Mouse (Mus musculus) CH12.LX (cell line): ENCODE measurements around the gene Mettl27. TPM values are rescaled to one million over a fixed set of nuclear protein-coding genes. Genes with fewer than 3 reads are reported as not detected.

Experiments used
- DNase-seq: peaks from one replicate; pipeline ENCODE4 v3.0.0-alpha.2; 2013; ENCODE audit errors: extremely low read depth
- H3K27ac ChIP-seq: 2 replicates; pipeline ENCODE4 v1.5.1; 2012; ENCODE audit warnings: low read depth, mild to moderate bottlenecking, control low read depth, moderate library complexity; ENCODE audit not compliant: insufficient read depth
- H3K27me3 ChIP-seq: replicated peaks from 2 replicates; pipeline ENCODE3; 2012; ENCODE audit warnings: inconsistent platforms
- H3K36me3 ChIP-seq, 2 experiments: replicated peaks in 1 of 2; 2 replicates each; pipeline versions ENCODE3 to v1.6.1; 2012; ENCODE audit warnings: inconsistent platforms in 1 of 2, low read length in 1 of 2, mild to moderate bottlenecking in 1 of 2, mixed read lengths in 1 of 2, moderate library complexity in 1 of 2; ENCODE audit not compliant: control insufficient read depth in 1 of 2, insufficient read depth in 1 of 2
- H3K4me1 ChIP-seq, 2 experiments: 2 replicates each; pipeline ENCODE4 v1.6.1; 2012; ENCODE audit warnings: inconsistent platforms in 1 of 2, moderate library complexity in 1 of 2; ENCODE audit not compliant: insufficient read depth in 2 of 2, control insufficient read depth in 1 of 2
- H3K4me2 ChIP-seq: 2 replicates; pipeline ENCODE4 v1.6.1; 2012; ENCODE audit warnings: low read depth, mild to moderate bottlenecking, control low read depth; ENCODE audit not compliant: poor library complexity, insufficient read depth, severe bottlenecking
- H3K4me3 ChIP-seq, 3 experiments: fragments of 150-350 bp in 1 of 3; sonication (generic) in 1 of 3; replicated peaks in 1 of 3; 2 replicates each; pipeline versions ENCODE3 to v1.5.1; 2011 to 2012; ENCODE audit warnings: low read depth in 2 of 3, low read length in 2 of 3, mild to moderate bottlenecking in 2 of 3, moderate library complexity in 2 of 3, control low read depth in 1 of 3, improper control_type of control experiment in 1 of 3, inconsistent platforms in 1 of 3, mixed read lengths in 1 of 3; ENCODE audit not compliant: poor library complexity in 1 of 3
- H3K79me2 ChIP-seq: replicated peaks from 2 replicates; pipeline ENCODE4 v1.6.1; 2012; ENCODE audit warnings: mild to moderate bottlenecking, moderate library complexity; ENCODE audit not compliant: control insufficient read depth, poor library complexity, insufficient read depth, severe bottlenecking; ENCODE audit errors: extremely low read depth
- H3K9ac ChIP-seq: 2 replicates; pipeline ENCODE4 v1.6.1; 2012; ENCODE audit warnings: low read depth, mild to moderate bottlenecking, control low read depth, moderate library complexity; ENCODE audit not compliant: insufficient read depth
- H3K9me3 ChIP-seq: replicated peaks from 2 replicates; pipeline ENCODE3; 2012; ENCODE audit warnings: low read length, inconsistent platforms, mixed read lengths
- CHD1 ChIP-seq: IDR thresholded peaks from 2 replicates; pipeline ENCODE4 v1.6.1; 2012; ENCODE audit warnings: low read depth, low read length, improper control_type of control experiment, inconsistent platforms
- CHD2 ChIP-seq: IDR thresholded peaks from 2 replicates; pipeline ENCODE4 v1.6.1; 2011; ENCODE audit warnings: low read length, improper control_type of control experiment
- CTCF ChIP-seq, 2 experiments: IDR thresholded peaks in 1 of 2; conservative IDR thresholded peaks in 1 of 2; 2 replicates each; pipeline ENCODE4 v1.5.1; 2011 to 2012; ENCODE audit warnings: low read depth in 2 of 2, low read length in 2 of 2, improper control_type of control experiment in 1 of 2, inconsistent platforms in 1 of 2, mild to moderate bottlenecking in 1 of 2, moderate library complexity in 1 of 2
- E2F4 ChIP-seq: IDR thresholded peaks from 2 replicates; pipeline ENCODE4 v1.6.1; 2011; ENCODE audit warnings: low read depth, low read length, improper control_type of control experiment; ENCODE audit not compliant: insufficient replicate concordance
- EP300 ChIP-seq: IDR thresholded peaks from 2 replicates; pipeline ENCODE4 v1.6.1; 2011; ENCODE audit warnings: low read length, improper control_type of control experiment
- ETS1 ChIP-seq: conservative IDR thresholded peaks from 2 replicates; pipeline ENCODE4 v1.6.1; 2012; ENCODE audit warnings: low read depth, mild to moderate bottlenecking, inconsistent platforms, low read length, improper control_type of control experiment, moderate library complexity
- GABPA ChIP-seq: IDR thresholded peaks from 2 replicates; pipeline ENCODE4 v1.6.1; 2012; ENCODE audit warnings: low read depth, low read length, improper control_type of control experiment, inconsistent platforms; ENCODE audit not compliant: insufficient replicate concordance
- HCFC1 ChIP-seq: IDR thresholded peaks from 2 replicates; pipeline ENCODE4 v1.6.1; 2012; ENCODE audit warnings: low read depth, mild to moderate bottlenecking, inconsistent platforms, low read length, improper control_type of control experiment
- IRF4 ChIP-seq: IDR thresholded peaks from 2 replicates; pipeline ENCODE4 v1.6.1; 2014; ENCODE audit warnings: low read depth, mild to moderate bottlenecking, inconsistent platforms, low read length, improper control_type of control experiment
- JUN ChIP-seq: IDR thresholded peaks from 2 replicates; pipeline ENCODE4 v1.6.1; 2011; ENCODE audit warnings: low read depth, mild to moderate bottlenecking, low read length, improper control_type of control experiment, moderate library complexity; ENCODE audit not compliant: insufficient read depth
- JUND ChIP-seq: conservative IDR thresholded peaks from 2 replicates; pipeline ENCODE4 v1.6.1; 2011; ENCODE audit warnings: low read depth, low read length, improper control_type of control experiment
- KAT2A ChIP-seq: IDR thresholded peaks from 2 replicates; pipeline ENCODE4 v1.6.1; 2012; ENCODE audit warnings: low read length, improper control_type of control experiment, inconsistent platforms; ENCODE audit not compliant: insufficient replicate concordance
- MAFK ChIP-seq: IDR thresholded peaks from 2 replicates; pipeline ENCODE4 v1.6.1; 2011; ENCODE audit warnings: low read length, improper control_type of control experiment; ENCODE audit not compliant: insufficient replicate concordance
- MAZ ChIP-seq: IDR thresholded peaks from 2 replicates; pipeline ENCODE4 v1.6.1; 2012; ENCODE audit warnings: low read depth, mild to moderate bottlenecking, inconsistent platforms, low read length, improper control_type of control experiment, moderate library complexity
- MEF2A ChIP-seq: IDR thresholded peaks from 2 replicates; pipeline ENCODE4 v1.6.1; 2014; ENCODE audit warnings: low read depth, mild to moderate bottlenecking, inconsistent platforms, low read length, improper control_type of control experiment, borderline replicate concordance
- MXI1 ChIP-seq: IDR thresholded peaks from 2 replicates; pipeline ENCODE4 v1.6.1; 2011; ENCODE audit warnings: mild to moderate bottlenecking, low read depth, low read length, improper control_type of control experiment
- NELFE ChIP-seq: IDR thresholded peaks from 2 replicates; pipeline ENCODE4 v1.6.1; 2011; ENCODE audit warnings: low read depth, low read length, improper control_type of control experiment
- NRF1 ChIP-seq: IDR thresholded peaks from 2 replicates; pipeline ENCODE4 v1.6.1; 2014; ENCODE audit warnings: low read depth, mild to moderate bottlenecking, inconsistent platforms, low read length, improper control_type of control experiment, moderate library complexity
- PAX5 ChIP-seq: IDR thresholded peaks from 2 replicates; pipeline ENCODE4 v1.6.1; 2012; ENCODE audit warnings: low read length, inconsistent platforms, mixed read lengths
- POLR2A ChIP-seq: IDR thresholded peaks from 2 replicates; pipeline ENCODE4 v1.6.1; 2011; ENCODE audit warnings: low read depth, mild to moderate bottlenecking, improper control_type of control experiment, low read length
- POLR2AphosphoS2 ChIP-seq: IDR thresholded peaks from 2 replicates; pipeline ENCODE4 v1.6.1; 2011; ENCODE audit warnings: low read depth, low read length, improper control_type of control experiment
- RAD21 ChIP-seq: IDR thresholded peaks from 2 replicates; pipeline ENCODE4 v1.6.1; 2011; ENCODE audit warnings: low read depth, mild to moderate bottlenecking, low read length, improper control_type of control experiment, moderate library complexity
- SIN3A ChIP-seq: IDR thresholded peaks from 2 replicates; pipeline ENCODE4 v1.6.1; 2012; ENCODE audit warnings: low read length, improper control_type of control experiment, inconsistent platforms
- TBP ChIP-seq: conservative IDR thresholded peaks from 2 replicates; pipeline ENCODE4 v1.6.1; 2011; ENCODE audit warnings: low read depth, low read length, improper control_type of control experiment
- USF1 ChIP-seq: IDR thresholded peaks from 2 replicates; pipeline ENCODE4 v1.6.1; 2014; ENCODE audit warnings: low read depth, mild to moderate bottlenecking, inconsistent platforms, low read length, improper control_type of control experiment
- ZKSCAN1 ChIP-seq: IDR thresholded peaks from 2 replicates; pipeline ENCODE4 v1.6.1; 2012; ENCODE audit warnings: low read depth, inconsistent platforms, low read length, improper control_type of control experiment, borderline replicate concordance
- ZNF384 ChIP-seq: IDR thresholded peaks from 2 replicates; pipeline ENCODE4 v1.6.1; 2012; ENCODE audit warnings: low read depth, low read length, improper control_type of control experiment, inconsistent platforms
- dilution Hi-C: fragments of 300-500 bp; cut with MboI; formaldehyde crosslinking; loops from 2 replicates; pipeline ENCODE4 v1.14.3; 2020; ENCODE audit warnings: low sequenced_read_pairs; ENCODE audit not compliant: extremely low pct_unique_long_range_greater_than_20kb, extremely low pct_ligation_motif_present
- in situ Hi-C: fragments of 300-500 bp; cut with MboI; formaldehyde crosslinking; loops from 3 replicates; pipeline ENCODE4 v1.14.3; 2019; ENCODE audit warnings: low sequenced_read_pairs, low pct_ligation_motif_present, low pct_unique_long_range_greater_than_20kb, mixed read lengths
- polyA plus RNA-seq: library from polyadenylated mRNA; unstranded; fragments of >175 nt; gene quantifications from 2 replicates; pipeline ENCODE4 v1.2.1, GENCODE M21; 2012; ENCODE audit warnings: low read depth; ENCODE audit not compliant: insufficient read length
- total RNA-seq, 2 experiments: library from RNA; depleted of rRNA; stranded (reverse); fragments of 300-350 nt in 1 of 2; fragments of >200 nt in 1 of 2; gene quantifications; 2 replicates each; pipeline ENCODE4 v1.2.3; 2012 to 2014

Gene Mettl27
- total and polyA plus RNA-seq, 3 experiments: 0.73 to 1.9 (median 0.93) TPM

DNA sequence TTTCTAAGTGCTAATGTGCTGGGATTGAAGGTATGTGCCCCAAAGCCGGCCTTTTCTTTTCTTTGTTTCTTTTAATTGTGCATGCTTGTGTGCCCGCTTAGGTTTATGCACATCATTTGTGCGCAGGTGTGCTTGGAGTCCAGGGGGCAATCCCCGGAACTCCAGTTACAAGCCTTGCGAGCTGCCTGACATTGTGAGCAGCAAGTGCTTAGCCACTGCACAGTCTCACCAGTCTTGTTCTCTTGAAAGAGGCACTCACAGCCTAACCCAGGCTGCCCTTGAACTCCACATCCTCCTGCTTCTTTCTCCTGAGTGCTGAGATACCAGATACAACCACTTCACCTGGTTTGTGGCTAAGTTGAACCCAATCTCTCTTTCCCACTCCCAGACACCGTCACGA, 41.4 kb downstream of the Mettl27 start:
- Histone ChIP-seq H3K4me3 (no peak overlapping the region), H3K4me1 (no peaks in the 10 kb centered on the region), H3K9ac (no peak overlapping the region), H3K36me3 (no peaks in the 10 kb centered on the region), H3K79me2 (no peaks in the 10 kb centered on the region), H3K27me3 (peaks cover 63% of the 10 kb centered on the region), H3K4me2 (no peak overlapping the region), H3K9me3 (no peaks in the 10 kb centered on the region), H3K27ac (no peak overlapping the region)
- dilution Hi-C loops (no loop called here), in situ Hi-C loops (no loop called here)
- DNase-seq: no peak
- no peak for TF ChIP-seq GABPA
- TF ChIP-seq MXI1: no peak
- no peak for TF ChIP-seq E2F4
- TF ChIP-seq SIN3A: no peak
- TF ChIP-seq PAX5: no peak
- no peak for TF ChIP-seq NRF1
- no peak for TF ChIP-seq MEF2A
- no peak for TF ChIP-seq JUN
- TF ChIP-seq CHD2: no peak
- no peak for TF ChIP-seq POLR2AphosphoS2
- no peak for TF ChIP-seq EP300
- no peak for TF ChIP-seq CTCF (conservative IDR thresholded peaks at IDR 0.05 in 1 of 2, IDR thresholded peaks at IDR 0.05 in 1 of 2; ENCODE audit: low read depth in 2 of 2, low read length in 2 of 2)
- TF ChIP-seq MAFK: no peak
- TF ChIP-seq JUND: no peak
- no peak for TF ChIP-seq USF1
- TF ChIP-seq IRF4: no peak
- no peak for TF ChIP-seq CHD1
- no peak for TF ChIP-seq ETS1
- TF ChIP-seq ZNF384: no peak

GRCm38 (mm10) chr5:134974294-134974693, 42.1 kb downstream of the Mettl27 start:
- Histone ChIP-seq H3K27me3 (peaks cover 61% of the 10 kb centered on the region), H3K4me1 (no peaks in the 10 kb centered on the region), H3K4me3 (no peak overlapping the region), H3K36me3 (no peaks in the 10 kb centered on the region), H3K27ac (no peak overlapping the region), H3K9ac (no peak overlapping the region), H3K79me2 (no peaks in the 10 kb centered on the region), H3K9me3 (no peaks in the 10 kb centered on the region), H3K4me2 (no peak overlapping the region)
- dilution Hi-C loops: no loop called here
- in situ Hi-C loops: no loop called here
- TF ChIP-seq MAZ: no peak
- no peak for TF ChIP-seq CHD2
- TF ChIP-seq CHD1: no peak
- TF ChIP-seq MXI1: no peak
- no peak for TF ChIP-seq KAT2A
- no peak for TF ChIP-seq MEF2A
- TF ChIP-seq POLR2A: no peak
- TF ChIP-seq MAFK: no peak
- no peak for TF ChIP-seq IRF4
- no peak for TF ChIP-seq PAX5
- TF ChIP-seq TBP: no peak
- no peak for TF ChIP-seq RAD21
- TF ChIP-seq HCFC1: no peak
- no peak for TF ChIP-seq ZNF384
- no peak for TF ChIP-seq SIN3A
- no peak for TF ChIP-seq ETS1
- TF ChIP-seq NELFE: no peak
- TF ChIP-seq ZKSCAN1: no peak
- TF ChIP-seq JUND: no peak
- DNase-seq: no peak
